Mouse (Mus musculus) lung, adult 2 months (tissue): ENCODE measurements around the gene Tmtc2. TPM values are rescaled to one million over a fixed set of nuclear protein-coding genes. Genes with fewer than 3 reads are reported as not detected.
A peak's percentile ranks its signal among the peaks of the same experiment; 100 is the strongest.

Experiments
- DNase-seq: peaks from one replicate; pipeline ENCODE4 v3.0.0; 2022
- H3K4me1 ChIP-seq: fragments of 200-500 bp; 2 replicates; pipeline ENCODE4 v1.6.1; 2011; ENCODE audit warnings: low read length; ENCODE audit not compliant: control insufficient read depth, insufficient read depth
- H3K4me3 ChIP-seq: fragments of 200-500 bp; replicated peaks from 2 replicates; pipeline ENCODE3; 2011; ENCODE audit warnings: low read depth, mild to moderate bottlenecking, control low read depth, low read length; ENCODE audit errors: extremely low read depth
- CTCF ChIP-seq: fragments of 200-500 bp; IDR thresholded peaks from 2 replicates; pipeline ENCODE4 v1.5.1; 2011; ENCODE audit warnings: mild to moderate bottlenecking, low read length, control low read depth; ENCODE audit not compliant: insufficient read depth
- POLR2A ChIP-seq: fragments of 200-500 bp; IDR thresholded peaks from 2 replicates; pipeline ENCODE4 v1.6.1; 2011; ENCODE audit warnings: low read depth, mild to moderate bottlenecking, control low read depth, low read length, borderline replicate concordance; ENCODE audit errors: extremely low read depth
- WGBS: fragments of 180-500 bp; shearing (Covaris S2); methylation state at CpG from one replicate; pipeline ENCODE4 v1.1.7; 2018; 5-methylcytosine and 5-hydroxymethylcytosine counted together
- polyA plus RNA-seq: library from polyadenylated mRNA; depleted of rRNA; stranded (reverse); fragments of >200 nt; gene quantifications from 2 replicates; pipeline ENCODE4 v1.2.3, GENCODE M21; 2012

Gene Tmtc2
- polyA plus RNA-seq, 1 experiment: 17.7 TPM

DNA sequence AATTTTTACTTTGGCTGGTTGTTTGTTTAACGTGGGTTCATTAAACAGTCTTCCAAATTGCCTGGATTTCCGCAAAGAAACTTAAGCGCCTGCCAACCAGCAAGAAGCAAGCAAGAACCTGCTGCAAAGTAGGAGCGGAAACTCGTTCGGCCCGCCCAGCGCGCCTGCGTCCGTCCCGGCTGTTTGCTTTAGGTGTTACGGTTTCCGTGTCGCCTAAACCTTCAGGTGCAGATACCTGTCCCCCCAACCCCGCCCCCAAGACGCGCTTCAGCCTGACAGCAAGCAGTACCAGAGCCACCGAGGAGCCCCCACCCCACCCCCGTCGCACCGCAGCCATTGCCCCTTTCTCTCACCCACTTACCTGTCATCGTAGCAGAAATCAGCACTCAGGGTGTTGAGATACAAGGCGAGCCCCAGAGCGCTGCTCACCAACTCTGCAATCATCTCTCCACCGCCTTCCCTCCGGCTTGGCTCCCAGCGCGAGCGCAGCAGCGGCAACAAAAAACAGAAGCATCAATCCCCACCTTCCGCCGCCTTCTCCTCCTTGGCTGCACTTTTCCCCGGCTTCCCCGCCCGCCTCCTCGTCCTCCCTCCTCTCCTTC, 844 bp downstream of the Tmtc2 start:
- TF ChIP-seq CTCF (no peak), POLR2A (no peak)
- WGBS: under 1% methylated on average over 37 of the region's 37 CpGs
- DNase-seq: peak; percentile 42

DNA sequence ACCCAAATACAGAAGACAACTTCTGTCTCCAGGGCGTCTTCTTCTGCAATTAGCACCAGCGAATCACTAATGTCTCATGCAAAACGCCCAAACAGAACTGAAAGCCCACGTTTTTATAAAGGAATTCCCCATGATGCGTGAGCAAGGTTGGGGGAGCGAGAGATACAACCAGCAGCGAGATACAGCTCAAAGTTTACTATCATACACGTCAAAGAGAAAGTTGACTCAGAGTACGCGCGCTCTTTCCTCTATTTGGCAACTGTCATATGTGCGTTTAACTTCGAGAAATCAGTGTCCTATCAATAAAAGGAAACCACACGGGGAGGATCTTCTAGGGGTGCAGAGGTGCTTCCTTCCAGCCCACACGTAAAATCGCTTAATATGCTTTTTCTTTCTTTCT, 1.4 kb downstream of the Tmtc2 start:
- Histone ChIP-seq H3K4me1 (peaks cover 3% of the 10 kb centered on the region; the same call in 1 of the 2 replicates), H3K4me3 (peak overlapping the region; percentile 71)
- TF ChIP-seq CTCF (no peak), POLR2A (no peak)
- 2% methylated on average over 16 of the region's 16 CpGs for WGBS
- peak; percentile 9 for DNase-seq

More for the DNA sequence above, 844 bp downstream of the Tmtc2 start:
- Histone ChIP-seq H3K4me3 (peak overlapping the region; percentile 89), H3K4me1 (peaks cover 3% of the 10 kb centered on the region; the same call in 1 of the 2 replicates)

DNA sequence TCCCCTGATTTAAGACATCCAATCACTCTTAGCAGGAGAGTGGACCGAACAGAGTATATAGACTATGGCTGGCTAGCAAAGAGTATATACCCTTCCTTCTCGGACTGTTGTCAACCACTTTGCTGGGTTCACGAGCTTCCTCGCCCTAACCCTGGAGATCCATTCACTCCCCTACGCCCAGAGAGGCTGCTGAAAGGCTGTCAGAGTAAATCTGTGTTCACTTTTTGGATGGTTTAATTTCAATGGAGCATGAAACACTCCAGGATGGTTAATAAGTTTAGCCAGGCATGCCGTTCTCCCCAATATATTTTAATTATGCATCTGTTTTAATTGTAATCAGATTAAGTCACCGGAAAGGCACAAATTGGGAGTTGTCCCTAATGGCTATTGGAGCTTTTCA, 1.9 kb downstream of the Tmtc2 start:
- WGBS: 51% methylated on average over 7 of the region's 7 CpGs
- no peak for TF ChIP-seq CTCF
- no peak for TF ChIP-seq POLR2A
- no peak for DNase-seq
- H3K4me1 ChIP-seq: peaks cover 3% of the 10 kb centered on the region; the same call in 1 of the 2 replicates
- peak overlapping the region; percentile 39 for H3K4me3 ChIP-seq

DNA sequence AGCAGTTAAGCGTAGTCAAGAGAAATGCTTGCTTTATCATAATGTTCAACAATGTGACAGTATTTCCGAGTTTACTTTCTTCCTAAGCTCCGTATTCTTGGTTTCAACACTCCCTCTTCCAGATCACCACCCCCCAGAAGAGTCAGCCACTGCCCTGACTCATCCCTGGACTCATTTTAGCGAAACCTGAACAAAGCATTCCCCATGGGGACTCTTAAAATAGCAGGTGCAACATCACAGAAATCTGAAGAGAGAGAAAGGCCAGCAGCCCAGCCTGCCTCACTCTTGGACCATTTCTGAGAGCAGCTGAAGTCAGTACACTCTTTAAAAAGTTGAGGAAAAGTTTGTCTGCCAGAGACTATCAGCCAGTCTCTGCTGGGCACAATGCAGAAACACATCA, 2.4 kb downstream of the Tmtc2 start:
- TF ChIP-seq CTCF (no peak), POLR2A (no peak)
- WGBS: 39% methylated on average over 4 of the region's 4 CpGs
- H3K4me1 ChIP-seq: peaks cover 3% of the 10 kb centered on the region; the same call in 1 of the 2 replicates
- DNase-seq: no peak
- H3K4me3 ChIP-seq: peak overlapping the region; percentile 34

DNA sequence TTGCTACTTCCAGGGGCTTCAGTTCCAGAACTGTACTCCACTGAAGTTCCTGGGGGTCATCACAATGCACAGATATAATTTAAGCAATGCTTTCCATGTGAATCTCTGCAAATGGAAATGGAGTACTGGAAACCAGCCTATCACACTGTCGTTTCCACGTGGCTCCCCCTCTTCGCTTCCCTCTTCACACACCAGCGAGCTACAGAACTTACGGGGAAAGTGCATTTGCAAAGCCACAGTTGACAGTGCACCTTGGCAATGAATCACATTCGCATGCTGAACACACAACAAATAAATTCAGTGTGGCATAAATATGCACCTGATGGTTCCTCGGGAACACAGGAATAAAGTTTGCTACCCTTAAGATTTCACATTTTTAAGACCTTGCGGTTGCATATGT, 3.2 kb downstream of the Tmtc2 start:
- WGBS: 74% methylated on average over 8 of the region's 8 CpGs
- no peak for DNase-seq

DNA sequence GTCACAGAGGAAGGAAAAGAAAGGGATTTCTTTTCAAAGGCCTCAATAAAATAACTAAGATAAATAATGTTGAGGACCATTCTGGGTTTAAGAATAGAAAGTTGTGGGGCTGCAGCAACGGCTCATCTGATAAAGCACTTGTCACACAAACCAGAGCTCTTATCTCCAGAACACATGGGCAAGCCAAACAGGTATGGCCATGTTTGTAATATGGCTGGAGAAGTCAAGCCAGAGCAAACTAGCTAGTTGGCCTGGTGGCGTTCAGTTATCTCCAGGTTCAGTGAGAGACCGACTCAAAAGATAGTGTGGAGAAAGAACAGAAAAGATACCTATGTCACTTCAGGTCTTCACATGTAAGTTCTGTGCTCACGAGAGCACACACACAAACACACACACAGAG, 4.7 kb downstream of the Tmtc2 start:
- Histone ChIP-seq H3K4me1 (peaks cover 3% of the 10 kb centered on the region; the same call in 1 of the 2 replicates), H3K4me3 (no peak overlapping the region)
- DNase-seq: no peak
- no peak for TF ChIP-seq POLR2A
- no peak for TF ChIP-seq CTCF
- 67% methylated on average over 4 of the region's 4 CpGs for whole genome bisulfite sequencing

More for the DNA sequence above, 3.2 kb downstream of the Tmtc2 start:
- peaks cover 3% of the 10 kb centered on the region; the same call in 1 of the 2 replicates for H3K4me1 ChIP-seq
- H3K4me3 ChIP-seq: no peak overlapping the region
- TF ChIP-seq POLR2A (no peak), CTCF (no peak)

DNA sequence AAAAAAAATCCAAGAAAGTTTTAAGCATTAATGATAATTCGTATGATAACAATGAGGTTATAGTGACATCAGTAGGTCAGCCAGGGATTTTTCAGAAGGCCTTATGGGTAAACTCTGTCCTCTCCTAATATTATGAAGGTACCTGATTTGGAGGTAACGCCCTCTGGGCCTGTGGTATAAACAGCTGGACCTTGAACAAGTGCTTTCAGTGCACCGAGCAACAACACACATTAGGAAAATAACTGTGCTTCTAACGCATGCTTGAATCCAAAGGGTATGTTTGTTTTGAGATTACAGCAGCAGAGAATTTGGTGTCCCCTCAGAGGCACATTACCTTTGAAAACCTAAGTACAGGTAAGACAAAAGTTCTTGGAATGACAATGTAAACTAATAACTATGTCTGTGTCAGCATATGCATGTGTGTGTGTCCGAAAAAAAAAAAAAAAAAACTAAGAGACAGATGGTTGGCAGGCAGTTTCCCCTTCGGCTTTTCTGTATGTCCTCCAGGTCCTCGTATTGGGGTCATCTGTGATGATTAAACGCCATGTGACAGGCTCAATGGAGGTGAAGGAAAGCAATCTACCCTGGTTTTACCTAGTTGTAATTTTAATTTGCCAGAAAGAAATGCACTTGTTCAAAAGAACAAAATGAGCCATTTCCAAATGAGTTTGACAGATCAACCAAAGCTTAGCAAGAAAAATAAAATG, 6.3 kb downstream of the Tmtc2 start:
- TF ChIP-seq POLR2A (no peak), CTCF (no peak)
- H3K4me1 ChIP-seq: peaks cover 3% of the 10 kb centered on the region; the same call in 1 of the 2 replicates
- WGBS: 89% methylated on average over 8 of the region's 8 CpGs
- no peak for DNase-seq
- H3K4me3 ChIP-seq: no peak overlapping the region

DNA sequence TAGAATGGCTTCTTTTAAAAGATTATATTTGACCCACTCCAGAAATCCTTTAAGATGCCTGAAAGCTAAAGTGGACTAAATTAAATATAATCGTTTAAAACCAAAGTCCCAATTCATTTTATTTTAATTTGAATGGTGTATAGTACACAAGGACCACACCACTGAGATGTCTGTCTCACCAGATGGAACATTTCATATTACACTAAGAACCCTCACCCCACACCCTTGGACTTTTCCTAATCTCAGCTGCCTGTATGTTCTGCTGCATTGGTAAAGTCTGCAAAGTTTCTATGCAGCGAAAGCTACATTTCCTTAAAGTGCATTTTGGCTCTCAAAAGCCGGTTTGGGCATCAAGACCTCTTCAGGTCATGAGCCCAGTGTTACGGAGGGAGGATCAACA, 12.7 kb downstream of the Tmtc2 start:
- no peaks in the 10 kb centered on the region for H3K4me1 ChIP-seq
- 78% methylated on average over 4 of the region's 4 CpGs for WGBS

DNA sequence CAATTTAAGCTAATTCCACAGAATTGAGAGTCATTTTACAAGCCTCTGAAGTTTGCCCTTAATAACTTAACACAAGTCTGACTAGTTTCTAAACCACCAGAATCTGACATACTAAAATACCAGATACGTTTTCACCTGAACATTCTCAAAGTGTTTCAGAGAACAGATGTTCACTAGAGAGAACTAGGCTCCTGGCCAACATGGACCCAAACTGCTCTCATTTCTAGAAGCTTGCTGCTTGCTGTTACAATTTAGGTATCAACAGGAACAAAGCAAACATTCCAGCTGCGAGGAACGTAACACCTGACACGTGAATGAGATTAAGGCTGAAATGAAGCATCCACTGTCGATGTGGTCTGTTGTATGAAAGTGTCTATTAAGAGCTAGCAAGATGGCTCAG, 16.7 kb downstream of the Tmtc2 start:
- WGBS: 58% methylated on average over 5 of the region's 5 CpGs
- H3K4me1 ChIP-seq: peaks cover 4% of the 10 kb centered on the region; the same call in 1 of the 2 replicates
- no peak overlapping the region for H3K4me3 ChIP-seq
- TF ChIP-seq CTCF (no peak), POLR2A (no peak)
- DNase-seq: no peak

More for the DNA sequence above, 12.7 kb downstream of the Tmtc2 start:
- TF ChIP-seq CTCF (no peak), POLR2A (no peak)
- no peak for DNase-seq
- no peak overlapping the region for H3K4me3 ChIP-seq

DNA sequence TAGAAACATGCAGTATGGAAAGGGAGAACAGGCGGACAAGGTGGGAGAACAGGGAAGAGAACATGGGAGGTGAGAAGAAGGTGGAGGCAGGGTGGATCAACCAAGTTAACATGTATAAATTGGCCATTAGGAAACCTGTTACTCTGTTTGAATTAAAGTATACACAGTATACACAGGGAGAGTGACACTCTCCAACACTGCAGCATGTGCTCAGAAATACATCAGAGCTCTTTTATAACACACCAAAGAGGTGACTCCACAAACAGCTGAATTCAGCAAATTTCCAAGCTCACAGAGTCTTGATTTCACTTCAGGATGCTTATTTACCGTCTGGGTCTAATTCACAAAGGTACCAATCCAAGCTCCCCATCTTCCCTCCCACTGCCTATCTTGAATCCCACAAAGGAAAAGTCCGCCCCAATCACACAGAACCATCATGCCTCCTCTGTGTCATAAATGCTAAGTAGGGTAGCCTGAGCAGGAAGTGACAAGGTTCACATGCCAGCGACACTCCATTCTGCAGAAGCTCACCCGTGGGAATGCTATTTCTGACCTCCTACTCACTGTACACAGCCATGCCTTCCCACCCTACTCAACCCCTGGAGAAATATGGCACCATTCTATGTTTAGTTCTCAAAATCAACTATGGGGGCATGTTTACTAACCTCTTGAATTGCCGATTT, 17.2 kb downstream of the Tmtc2 start:
- H3K4me1 ChIP-seq: peaks cover 4% of the 10 kb centered on the region; the same call in 1 of the 2 replicates
- no peak for DNase-seq
- TF ChIP-seq CTCF (no peak), POLR2A (no peak)
- H3K4me3 ChIP-seq: no peak overlapping the region
- 57% methylated on average over 6 of the region's 6 CpGs for WGBS
